Mouse (Mus musculus): Measurements from ENCODE around the gene Map3k3.

Map3k3 gene

GRCm38 (mm10) chr11:106158081-106158929 is 73.9 kb downstream of the Map3k3 start:
- in situ Hi-C loops (cut with MboI; ENCODE audit: low sequenced_read_pairs), result no loop called here

- in situ Hi-C loops (cut with MboI; ENCODE audit: low sequenced_read_pairs), result no loop called here
Measured at GRCm38 (mm10) chr11:106158930-106159215, 74.5 kb downstream of the Map3k3 start.

- in situ Hi-C loops (cut with MboI; ENCODE audit: low sequenced_read_pairs), result no loop called here
Measured at GRCm38 (mm10) chr11:106159216-106159920, 75.0 kb downstream of the Map3k3 start.

GRCm38 (mm10) chr11:106159921-106160840 is 75.8 kb downstream of the Map3k3 start:
- in situ Hi-C loops (cut with MboI; ENCODE audit: low sequenced_read_pairs), result no loop called here

- in situ Hi-C loops (cut with MboI; ENCODE audit: low sequenced_read_pairs), result no loop called here
Measured at GRCm38 (mm10) chr11:106160841-106161721, 76.7 kb downstream of the Map3k3 start, which contains the start of the genes Gm10840 and Limd2. Gene Gm10840, plus strand, starts transcription at chr11:106160850. Gene Limd2, minus strand, starts transcription at chr11:106160860.

GRCm38 (mm10) chr11:106162237-106162636 is 77.8 kb downstream of the Map3k3 start:
- in situ Hi-C loops (cut with MboI; ENCODE audit: low sequenced_read_pairs), result no loop called here

GRCm38 (mm10) chr11:106163546-106163945 is 79.1 kb downstream of the Map3k3 start:
- in situ Hi-C loops (cut with MboI; ENCODE audit: low sequenced_read_pairs), result no loop called here

GRCm38 (mm10) chr11:106164601-106165180 is 80.3 kb downstream of the Map3k3 start:
- in situ Hi-C loops (cut with MboI; ENCODE audit: low sequenced_read_pairs), result no loop called here

GRCm38 (mm10) chr11:106167435-106167834 is 83.0 kb downstream of the Map3k3 start:
- in situ Hi-C loops (cut with MboI; ENCODE audit: low sequenced_read_pairs), result no loop called here

GRCm38 (mm10) chr11:106170807-106171206 is 86.4 kb downstream of the Map3k3 start:
- in situ Hi-C loops (cut with MboI; ENCODE audit: low sequenced_read_pairs), result no loop called here

GRCm38 (mm10) chr11:106173228-106173627 is 88.8 kb downstream of the Map3k3 start:
- in situ Hi-C loops (cut with MboI; ENCODE audit: low sequenced_read_pairs), result no loop called here

- in situ Hi-C loops (cut with MboI; ENCODE audit: low sequenced_read_pairs), result no loop called here
Measured at GRCm38 (mm10) chr11:106174372-106174771, 90.0 kb downstream of the Map3k3 start.

GRCm38 (mm10) chr11:106175081-106175480 is 90.7 kb downstream of the Map3k3 start:
- in situ Hi-C loops (cut with MboI; ENCODE audit: low sequenced_read_pairs), result no loop called here

- in situ Hi-C loops (cut with MboI; ENCODE audit: low sequenced_read_pairs), result no loop called here
Measured at GRCm38 (mm10) chr11:106176372-106176771, 92.0 kb downstream of the Map3k3 start.

GRCm38 (mm10) chr11:106178036-106178782 is 93.8 kb downstream of the Map3k3 start:
- in situ Hi-C loops (cut with MboI; ENCODE audit: low sequenced_read_pairs), result no loop called here

GRCm38 (mm10) chr11:106179711-106180448 is 95.5 kb downstream of the Map3k3 start:
- in situ Hi-C loops (cut with MboI; ENCODE audit: low sequenced_read_pairs), result no loop called here

GRCm38 (mm10) chr11:106180449-106180801 is 96.0 kb downstream of the Map3k3 start:
- in situ Hi-C loops (cut with MboI; ENCODE audit: low sequenced_read_pairs), result no loop called here

- in situ Hi-C loops (cut with MboI; ENCODE audit: low sequenced_read_pairs), result no loop called here
Measured at GRCm38 (mm10) chr11:106187326-106187725, 102.9 kb downstream of the Map3k3 start.
